Mouse (Mus musculus) cerebellum, postnatal 25 days (tissue): ENCODE measurements around the gene Hpn.
A peak's percentile ranks its signal among the peaks of the same experiment; 100 is the strongest.

Experiments used
- DNase-seq, 2 experiments: peaks; one replicate each; pipeline ENCODE4 v3.0.0; 2021; ENCODE audit warnings: mixed read lengths in 2 of 2

The Hpn gene

DNA sequence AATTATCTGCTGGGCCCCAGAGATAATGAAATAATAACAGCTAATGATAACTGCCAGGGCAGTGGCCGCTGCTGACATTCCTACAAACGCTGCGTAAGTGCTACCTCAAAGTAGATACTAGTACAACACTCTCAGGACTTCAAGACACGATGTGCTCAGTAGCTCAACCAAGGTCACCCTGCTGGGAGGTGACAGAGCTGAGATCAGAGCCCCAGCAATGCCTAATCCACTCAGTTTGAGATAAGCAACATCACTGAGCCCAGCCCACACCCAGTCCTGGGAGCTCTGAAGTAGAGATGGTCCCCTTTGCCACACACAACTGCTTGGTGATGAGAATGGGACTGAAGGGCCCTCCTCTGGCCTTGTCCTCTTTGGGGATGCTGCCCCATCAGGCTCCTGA lies 25.2 kb upstream of the Hpn start:
- no peak for DNase-seq

DNA sequence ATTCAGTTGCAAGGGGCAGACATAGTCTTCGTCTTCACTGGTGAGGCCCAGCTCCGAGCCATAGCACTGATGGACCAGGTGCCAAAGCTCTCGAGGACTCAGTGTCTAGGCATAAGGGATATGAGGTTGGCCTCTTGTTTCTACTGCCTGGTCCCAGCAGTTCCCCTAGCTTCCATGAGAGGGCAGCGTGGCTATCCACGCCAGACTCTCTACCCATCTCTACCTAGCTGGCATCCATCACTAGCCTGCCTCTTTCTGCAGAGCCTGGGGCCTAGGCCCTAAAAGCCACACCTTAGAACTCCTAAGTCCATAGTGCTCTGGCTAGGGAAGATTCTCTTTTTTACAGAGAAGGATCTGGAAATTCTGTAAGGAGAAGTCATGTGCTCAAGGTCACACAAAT lies 24.7 kb upstream of the Hpn start:
- DNase-seq: peak; percentile 85 to 88

DNA sequence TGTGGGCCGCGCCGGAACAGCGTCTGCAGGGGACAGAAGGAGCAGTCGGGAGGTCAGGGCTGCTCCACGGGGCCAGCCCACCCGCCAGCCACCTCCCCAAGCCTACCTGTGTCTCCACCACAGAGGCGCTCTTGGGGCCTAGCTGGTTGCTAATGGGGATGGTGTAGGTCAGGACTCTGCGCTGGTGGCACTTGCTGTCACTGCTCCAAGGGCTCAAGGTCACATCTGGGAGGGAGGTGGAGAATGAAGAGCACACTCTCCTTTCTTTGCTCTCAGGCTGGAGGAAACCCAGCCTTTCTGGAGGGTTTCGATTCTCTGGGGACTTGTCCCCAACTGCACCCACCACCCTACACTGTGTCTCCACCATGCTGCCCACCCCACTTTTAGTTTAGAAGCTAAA lies 20.6 kb upstream of the Hpn start:
- DNase-seq: no peak

DNA sequence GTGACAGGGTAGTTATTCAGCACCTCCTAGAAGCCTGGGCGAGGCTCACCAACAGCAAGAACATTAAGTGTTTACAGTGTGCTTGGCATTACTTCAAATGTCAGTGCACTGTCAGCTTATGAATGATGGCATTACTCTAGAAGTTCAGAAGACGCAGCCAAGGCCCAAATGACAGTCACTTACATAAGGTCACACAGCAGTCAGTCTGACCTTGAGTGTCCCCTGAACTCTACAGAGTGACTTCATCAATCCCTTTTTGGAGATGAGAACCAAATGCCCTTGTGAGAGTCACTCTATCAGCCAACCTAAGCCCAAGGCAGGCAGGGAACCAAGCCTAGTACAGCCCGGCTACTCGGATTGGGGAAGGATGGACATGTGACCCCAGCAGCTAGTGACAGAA lies 16.8 kb upstream of the Hpn start:
- no peak for DNase-seq

DNA sequence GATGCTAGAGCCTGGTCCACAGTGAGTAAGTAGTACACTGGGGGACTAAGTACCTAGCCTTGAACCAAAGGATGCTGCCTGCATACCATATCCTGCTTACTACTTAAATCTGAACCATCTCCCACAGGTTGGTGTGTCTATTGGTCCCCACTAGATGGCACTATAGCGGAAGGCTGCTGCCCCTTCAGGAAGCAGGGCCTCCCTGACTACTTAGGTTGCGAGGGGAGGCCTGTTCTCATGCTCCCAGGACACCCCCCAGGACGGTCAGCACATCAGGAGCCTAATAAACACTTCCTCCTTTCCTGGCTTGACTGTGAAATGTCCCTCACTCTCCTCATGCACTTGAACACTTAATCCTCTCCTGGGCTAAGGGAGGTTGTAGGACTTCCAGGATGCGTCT lies 15.8 kb upstream of the Hpn start:
- peak; percentile 67 to 75 for DNase-seq

DNA sequence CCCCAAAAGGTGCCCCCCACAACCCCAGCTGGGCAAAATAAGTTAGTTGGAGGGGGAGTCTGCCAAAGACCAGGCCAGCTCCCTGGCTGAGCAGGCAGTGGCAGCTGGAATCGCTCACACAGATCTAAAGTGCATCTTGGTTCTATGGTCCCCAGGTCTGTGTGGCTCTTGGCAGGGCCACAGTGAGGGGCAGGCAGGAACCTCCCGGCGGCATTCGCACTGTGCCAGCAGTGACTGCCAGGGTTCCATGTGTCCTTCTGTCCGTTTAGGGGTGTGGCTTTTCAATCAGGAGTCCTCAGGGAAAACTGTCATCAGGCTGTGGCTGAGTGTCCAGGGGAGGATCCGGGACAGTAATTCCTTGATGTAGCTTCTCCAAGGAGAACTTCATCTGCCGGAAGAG lies 15.1 kb upstream of the Hpn start:
- peak in 1 of 2 experiments; percentile 23 for DNase-seq

DNA sequence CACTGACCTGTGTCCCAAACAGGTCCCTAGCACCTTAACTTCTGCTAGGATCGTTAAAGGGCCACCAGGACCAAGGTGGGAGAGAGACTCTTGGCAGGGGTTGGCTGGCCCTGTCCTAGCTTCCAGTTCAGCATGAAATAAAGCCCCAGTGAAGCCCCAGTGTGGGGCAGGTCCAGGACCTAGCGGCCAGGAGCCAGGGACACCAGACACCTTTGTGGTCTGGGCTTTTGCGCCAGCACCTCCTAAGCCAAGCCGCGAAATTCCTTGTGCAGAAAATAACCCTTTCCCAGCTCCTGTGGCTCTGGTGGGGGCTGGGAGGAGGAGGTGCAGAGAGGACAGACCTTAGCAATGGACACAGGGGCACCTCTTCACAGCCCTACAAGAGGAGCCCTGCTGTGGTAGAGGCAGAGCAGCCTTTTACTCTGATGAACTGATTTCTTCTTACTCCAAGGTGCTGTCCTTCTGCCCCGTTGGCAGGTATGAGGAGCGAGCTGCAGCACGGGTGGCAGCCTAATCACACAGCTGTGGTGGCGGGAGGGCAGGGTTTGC lies 13.1 kb upstream of the Hpn start:
- DNase-seq: peak; percentile 19 to 41

DNA sequence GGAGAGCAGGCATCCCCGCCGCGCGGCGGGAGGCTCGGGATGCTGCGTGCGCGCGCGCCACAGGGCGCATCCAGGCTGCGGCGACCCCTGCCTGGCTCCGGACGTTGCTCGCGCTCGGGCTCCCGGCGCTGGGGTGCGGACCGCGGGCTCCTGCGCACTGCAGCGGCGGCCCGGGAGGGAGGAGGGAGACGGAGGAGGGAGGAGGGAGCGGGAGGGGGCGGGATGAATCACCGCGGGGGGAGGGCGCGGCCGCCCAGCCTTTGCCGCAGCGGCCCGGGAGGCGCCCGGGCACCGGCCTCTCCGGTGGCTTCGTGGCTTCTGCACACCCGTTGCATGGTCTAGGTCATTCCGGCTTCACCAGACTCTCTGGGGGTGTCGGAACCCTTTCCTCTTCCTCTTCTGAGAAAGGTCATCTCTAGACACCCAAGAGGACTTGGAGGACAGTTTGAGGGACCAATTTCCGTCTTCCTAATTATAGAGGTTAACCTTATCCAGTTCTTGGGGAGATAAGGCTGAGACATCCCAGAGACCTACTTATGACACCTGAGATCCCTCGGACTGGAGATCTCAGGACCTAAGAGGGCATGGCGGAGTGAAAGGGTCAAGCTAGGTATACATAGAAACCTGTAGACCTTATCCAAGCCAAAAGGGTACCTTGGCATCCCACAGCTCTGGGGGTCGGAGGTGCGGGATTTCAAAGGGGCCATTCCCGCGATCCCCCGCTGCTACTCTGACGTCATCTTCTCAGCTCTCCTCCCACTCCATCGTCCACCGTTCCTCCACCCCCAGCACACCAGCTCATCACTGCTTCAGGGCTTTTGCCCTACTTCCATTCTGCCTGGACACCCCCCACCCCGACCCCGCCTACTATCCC lies 12.0 kb upstream of the Hpn start, which contains the start of gene Scn1b:
Scn1b (minus strand) TSS at position 153 of the 874 bp plus-strand sequence.
- DNase-seq: peak; percentile 87 to 93

DNA sequence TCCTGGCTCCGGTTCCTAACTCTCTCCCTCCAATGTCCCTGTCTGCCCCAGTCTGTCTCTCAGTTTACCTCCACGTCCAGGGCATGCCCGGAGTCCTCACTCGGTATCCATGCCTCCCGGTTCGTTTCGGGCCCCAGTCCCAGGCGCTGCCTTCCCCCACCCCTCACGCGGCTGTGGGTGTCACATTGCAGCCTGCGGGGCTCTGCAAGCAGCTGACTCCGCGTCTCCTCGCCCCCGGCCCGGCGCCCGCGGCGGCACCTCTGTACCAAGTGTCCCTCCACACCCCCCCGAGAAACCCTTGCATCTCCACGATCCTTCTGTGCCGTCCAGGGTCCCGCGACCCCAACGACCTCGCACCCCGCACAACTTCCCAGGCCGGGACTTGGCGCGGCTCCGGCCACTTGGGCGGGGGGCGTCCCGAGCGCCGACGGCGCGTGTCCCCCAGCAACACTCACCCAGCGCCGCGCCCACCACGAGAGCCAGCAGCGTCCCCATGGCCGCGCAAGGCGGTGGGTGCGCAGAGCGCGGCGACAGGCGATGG lies 11.2 kb upstream of the Hpn start:
- peak; percentile 67 to 72 for DNase-seq

DNA sequence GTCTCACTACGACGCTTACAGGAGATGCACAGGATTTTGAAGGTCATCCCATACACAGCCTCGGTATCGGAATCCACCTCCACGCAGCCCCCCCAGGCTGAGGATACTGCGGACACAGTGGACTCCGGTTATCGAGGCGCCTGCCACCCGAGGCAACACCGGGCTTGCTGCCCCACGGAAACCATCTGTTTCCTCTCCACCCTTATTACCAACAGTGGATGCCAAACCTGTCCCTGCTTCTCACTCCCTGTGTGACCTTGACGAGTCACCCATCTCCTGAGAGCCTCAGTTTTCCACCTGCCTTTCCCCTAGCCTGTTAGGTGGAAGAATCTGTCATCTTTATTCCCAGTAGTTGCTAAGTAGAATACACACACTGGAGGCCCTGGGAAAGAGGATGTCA lies 10.0 kb upstream of the Hpn start:
- DNase-seq: peak; percentile 86

DNA sequence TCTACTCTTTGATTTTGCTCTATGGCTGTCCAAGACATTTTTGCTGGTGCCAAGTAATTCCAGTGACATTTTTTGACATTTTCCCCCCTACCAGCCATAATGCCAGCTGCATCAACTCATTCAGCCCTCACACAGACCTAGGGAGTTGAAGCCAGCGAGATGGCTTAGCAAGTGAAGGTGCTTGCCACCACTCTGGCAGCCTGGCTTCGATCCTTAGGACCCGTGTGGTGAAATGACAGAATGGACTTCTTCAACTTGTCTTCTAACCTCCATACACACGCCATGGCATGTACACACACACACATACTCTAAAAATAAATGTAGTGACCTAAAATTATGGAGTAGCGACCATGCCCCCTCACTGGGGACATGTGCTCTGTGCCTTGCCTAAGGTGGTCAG lies 9.3 kb upstream of the Hpn start:
- DNase-seq: peak; percentile 50 to 57

DNA sequence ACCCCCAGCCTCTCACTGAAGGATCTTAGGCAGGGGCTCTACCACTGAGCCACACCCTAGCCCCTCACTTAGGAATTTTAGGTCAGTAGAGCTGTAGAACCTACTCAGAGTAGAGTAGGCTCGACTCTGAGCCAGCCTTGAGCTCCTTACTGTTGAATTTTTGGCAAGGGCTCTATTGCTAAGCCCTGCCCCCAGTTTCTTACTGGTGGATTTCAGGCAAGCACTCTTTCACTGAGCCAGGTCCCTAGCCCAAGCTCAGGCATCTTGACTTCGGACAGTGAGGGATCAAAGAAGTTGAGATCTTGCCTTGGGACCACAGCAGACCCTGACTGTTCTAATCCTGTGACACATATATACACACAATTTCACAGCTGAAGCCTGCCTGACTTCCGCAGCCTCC lies 8.6 kb upstream of the Hpn start:
- DNase-seq: peak; percentile 48 to 58

DNA sequence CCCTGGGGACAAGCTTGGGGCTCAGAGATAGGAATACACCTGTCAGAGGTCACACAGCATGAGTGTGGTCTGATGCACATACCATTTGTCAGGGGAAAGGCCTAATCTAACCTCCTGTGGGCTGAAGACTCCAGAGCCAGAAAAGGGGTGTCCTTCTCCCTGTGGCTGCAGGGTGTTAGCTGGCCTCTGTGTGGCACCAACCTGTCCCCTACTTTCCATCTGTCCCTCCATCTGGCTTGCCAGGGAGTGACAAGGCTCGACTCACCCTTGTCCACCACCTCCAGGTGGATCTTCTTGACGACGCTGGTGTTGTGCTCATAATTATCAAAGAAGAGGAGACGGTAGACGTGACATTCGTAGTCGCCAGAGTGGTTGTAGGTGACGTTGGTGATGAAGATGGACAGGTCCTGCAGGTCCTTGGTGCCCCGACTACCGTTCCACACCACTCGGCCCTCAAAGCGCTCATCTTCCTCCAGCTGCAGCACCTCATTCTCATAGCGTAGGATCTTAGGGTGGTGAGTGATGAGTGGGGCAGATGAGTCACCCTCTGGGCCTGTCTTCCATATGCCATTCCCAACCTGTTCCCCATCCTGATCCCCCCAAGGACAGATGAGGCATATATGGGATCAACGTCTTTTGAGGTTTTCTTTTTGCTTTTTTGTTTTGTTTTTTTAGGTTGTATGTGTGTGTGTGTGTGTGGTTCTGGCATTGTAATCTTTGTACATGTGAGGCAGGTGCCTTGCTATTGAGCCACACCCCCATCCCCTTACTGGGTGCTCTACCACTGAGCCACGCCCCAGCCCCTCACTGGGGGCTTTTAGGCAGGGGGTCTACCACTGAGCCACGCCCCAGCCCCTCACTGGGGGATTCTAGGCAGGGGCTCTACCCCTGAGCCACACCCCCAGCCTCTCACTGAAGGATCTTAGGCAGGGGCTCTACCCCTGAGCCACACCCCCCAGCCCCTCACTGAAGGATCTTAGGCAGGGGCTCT lies 7.8 kb upstream of the Hpn start:
- peak; percentile 85 to 87 for DNase-seq

DNA sequence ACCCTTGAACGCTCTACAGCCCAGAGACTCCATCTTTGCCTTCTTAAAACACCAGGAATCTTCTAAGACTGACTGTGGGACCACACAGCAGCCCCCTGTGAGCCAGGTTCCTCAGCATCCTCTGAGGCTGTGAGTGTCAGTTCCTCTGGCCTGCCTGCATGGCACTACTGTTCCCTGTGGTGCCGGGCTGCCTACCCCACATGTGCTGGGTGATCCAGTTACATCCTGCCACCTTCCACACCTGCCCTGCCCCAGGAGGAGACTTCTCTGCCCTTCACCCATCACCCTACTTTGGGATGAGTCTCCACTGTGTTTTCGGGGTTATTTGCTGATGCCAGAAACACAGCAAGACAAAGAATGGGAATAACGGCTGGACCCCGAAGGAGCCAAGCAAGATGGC lies 4.5 kb upstream of the Hpn start:
- peak in 1 of 2 experiments; percentile 33 for DNase-seq

DNA sequence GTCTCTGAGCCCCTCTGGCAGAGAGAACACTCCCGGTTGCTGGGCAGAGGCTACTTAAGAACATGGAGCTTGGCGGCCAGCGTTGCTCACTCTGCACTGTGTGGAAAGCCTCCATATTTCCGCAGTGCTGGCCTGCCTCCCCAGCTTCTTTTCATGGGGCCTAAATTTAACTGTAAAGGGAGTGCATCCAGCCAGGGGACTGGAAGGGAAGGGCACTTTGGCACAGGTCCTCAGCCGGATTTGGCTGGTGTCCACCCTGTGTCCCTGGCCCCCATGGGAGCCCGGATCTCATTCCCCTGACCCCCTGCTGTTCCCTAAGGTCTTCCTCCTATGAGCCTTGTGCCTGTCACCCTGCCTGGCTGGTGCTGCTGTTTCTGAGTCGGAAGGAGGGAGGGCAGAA lies 3.4 kb upstream of the Hpn start:
- peak; percentile 80 to 87 for DNase-seq

DNA sequence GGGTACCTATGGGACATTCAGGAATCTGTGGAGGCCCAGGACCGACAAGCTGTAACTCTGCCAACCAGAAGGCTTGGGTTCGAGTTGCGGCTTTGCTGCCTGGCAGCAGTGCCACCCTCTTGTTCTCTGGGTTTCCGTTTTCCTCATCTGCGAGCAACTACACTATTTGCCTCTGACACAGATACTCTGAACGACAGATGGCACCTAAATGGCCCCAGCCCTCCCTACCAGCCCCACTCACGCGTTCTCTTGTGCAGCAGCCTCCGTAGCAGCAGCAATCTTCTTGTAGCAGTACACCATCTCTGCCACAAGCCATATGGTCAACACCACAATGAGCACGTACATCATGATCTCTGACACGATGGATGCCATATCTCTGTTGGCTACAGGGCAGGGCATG lies 2.4 kb upstream of the Hpn start:
- peak; percentile 66 to 67 for DNase-seq

DNA sequence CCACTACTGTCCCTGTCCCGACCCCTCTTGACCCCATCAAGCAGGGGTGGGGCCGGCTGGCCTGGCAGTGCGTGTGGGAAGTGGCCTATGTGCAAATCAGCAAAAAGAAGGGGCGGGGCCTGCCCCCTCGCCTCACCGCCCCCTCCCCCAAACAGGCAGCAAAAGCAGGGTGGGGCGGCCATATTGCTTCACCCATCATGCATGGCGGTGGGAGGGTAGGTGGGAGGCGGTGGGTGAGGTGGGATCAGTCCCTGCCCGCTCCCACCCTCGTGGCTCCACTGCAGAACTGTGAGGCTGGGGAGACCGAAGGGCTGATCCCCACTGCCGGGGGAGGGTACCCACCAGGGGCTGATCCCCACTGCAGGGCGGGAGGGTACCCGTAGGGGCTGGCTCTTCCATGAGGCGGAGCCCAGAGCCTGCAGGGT lies 1.6 kb upstream of the Hpn start:
- peak in 1 of 2 experiments; percentile 58 for DNase-seq

DNA sequence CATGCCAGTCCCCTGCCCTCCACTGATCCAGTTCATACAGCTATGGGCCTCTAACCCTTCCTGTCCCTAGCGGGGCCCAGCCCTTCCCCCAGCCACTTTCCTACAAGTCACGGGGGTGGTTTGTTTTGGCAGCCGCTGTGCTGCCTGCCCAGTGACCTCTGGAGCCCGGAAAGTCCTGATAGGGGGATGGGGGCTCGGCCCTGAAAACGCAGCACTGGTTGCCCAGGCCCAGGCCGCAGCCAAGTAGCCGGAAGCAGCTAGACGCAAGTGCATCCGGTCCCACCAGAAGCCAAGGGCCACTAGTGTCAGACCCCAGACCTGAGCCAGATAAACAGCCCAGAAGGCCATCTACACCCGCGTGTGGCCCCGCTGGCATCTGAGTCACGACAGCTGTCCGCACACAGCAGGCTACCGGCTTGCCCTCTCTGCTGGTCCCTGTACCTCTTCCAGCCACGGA lies 525 bp upstream of the Hpn start:
- DNase-seq: peak; percentile 79 to 84

DNA sequence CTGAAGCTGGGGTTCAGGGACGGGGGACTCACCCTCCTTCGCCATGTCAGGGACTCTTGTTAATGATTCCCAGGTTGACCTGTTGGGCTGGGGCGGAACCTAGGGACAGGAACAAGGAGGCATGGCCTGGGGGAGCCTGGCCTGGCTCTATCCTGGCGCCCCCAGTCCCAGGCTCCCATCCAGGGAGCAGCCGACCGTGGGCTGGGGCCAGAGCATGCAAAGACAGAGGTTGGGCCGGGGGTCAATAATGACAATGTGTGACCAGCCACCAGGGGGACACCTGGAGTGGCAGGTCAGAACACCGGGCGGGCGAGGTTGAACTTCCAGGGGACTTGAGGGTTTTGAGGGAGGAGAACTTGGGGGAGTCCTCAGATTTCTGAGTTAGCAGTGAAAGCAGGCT lies 444 bp downstream of the Hpn start:
- no peak for DNase-seq

DNA sequence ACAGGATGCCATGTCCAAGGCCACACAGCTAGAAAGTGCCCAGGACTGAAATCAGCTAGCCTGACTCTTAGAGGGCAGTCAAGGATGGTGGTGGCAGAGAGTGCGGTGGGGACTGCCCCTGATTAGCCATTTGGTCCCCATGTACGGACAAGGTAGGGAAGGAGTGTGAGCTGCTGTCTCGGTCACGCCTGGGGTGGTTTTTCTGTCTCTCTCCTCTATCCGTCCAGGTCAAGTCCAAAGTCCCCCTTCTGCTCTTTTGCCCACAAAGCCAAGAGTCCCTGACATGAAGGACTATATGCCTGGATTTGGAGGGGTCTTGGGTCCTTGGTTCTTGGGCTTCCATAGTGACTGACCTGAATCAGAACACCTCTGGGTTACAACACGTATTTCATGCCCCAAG lies 1.3 kb downstream of the Hpn start:
- no peak for DNase-seq

DNA sequence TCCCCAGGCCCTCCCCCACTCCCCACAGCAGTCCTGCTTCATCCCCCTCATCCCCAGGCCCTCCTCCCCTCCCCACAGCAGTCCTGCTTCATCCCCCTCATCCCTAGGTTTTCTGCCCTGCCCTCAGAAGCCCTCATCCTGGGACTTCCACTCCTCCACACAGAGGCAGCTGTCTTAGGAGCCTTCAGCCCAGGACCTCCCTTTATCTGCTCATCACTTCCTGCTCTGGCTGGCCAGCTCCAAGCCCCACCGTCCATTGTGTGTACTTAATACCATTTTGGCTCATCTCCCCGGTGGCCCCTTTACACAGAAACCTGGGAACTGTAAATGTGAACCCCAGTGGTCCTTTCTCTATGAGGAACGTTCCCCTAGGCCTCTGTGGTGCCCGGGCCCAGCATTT lies 3.1 kb downstream of the Hpn start:
- DNase-seq: no peak

DNA sequence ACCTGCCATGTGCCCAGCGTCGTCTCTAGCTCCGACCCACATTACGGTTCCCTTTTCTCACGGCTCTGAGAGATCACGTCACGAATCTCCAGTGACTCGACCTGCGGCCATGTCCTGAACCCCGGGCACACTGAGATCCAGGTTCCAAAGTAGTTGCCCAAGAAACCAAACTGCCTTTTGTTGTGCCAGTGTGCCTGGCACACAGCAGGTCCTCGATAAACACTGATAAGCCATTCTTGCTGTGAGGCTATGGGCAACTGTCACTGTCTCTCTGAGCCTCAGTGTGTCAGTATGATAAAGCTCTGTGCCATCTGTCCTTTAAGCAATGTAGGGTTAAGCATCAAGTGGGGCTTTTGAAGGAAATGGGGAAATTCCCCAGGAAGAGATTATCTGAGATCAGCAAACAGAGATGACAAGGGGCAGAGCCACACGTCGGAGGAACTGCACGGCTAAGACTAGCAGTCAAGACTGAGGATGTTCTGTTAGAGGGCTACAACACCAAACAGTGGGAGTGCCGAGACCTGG lies 4.2 kb downstream of the Hpn start:
- no peak for DNase-seq

DNA sequence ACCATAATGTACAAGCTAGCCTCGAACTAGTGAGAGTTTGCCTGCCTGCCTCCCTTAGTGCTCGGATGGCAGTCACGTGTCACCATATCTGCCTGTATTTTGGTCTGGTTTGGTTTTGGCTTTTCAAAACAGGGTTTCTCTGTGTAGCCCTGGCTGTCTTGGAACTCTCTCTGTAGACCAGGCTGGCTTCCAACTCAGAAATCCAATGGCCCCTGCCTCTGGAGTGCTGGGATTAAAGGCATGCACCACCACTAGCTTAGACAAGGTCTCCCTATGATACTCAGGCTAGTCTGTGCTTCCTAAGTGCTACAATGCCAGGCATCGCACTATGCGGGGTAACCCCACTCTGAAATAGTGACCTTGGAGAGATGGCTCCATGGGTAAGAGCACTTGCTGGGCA lies 5.3 kb downstream of the Hpn start:
- no peak for DNase-seq
